Mouse (Mus musculus): Measurements from ENCODE around the gene Znfx1. TPM values are rescaled to one million over a fixed set of nuclear protein-coding genes. Genes with fewer than 3 reads are reported as not detected.
A peak's percentile ranks its signal among the peaks of the same experiment; 100 is the strongest.

The Znfx1 gene
- polyA plus RNA-seq, 1 experiment: 11.4 TPM

DNA sequence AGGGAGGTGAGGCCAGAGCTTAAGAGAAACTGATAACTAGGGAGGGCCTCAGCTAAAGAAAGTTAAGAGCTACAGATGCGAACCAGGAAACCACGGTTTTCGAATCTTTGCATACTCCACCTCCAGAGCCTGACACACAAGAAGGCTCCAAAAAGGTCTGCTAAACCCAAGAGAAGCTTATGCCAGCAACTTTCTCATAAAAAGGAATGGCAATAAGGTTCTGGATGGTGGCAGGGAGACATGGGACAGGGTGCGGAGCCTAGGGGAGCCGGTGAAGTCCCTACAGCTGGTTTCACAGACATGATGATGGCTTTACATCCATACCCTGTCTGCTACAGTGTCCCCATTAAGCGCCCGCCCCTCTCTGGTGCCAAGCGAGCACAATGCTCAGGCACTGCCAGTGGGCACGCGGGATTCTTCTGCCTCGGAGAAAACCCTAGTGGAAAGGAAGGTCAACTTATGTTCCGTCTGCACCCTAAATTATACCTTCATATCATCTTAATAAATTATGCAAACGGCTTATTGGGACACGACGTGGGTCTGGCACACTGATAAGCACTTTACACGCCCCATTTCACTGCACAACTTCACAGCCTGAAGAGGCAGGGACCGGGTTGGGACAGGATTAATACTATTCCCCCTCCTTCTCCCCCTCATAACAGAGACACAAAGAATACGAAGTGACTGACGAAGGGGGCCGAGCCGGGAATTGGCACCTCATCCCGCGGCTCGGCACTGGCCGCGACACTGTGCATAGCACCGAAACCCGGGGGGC, 67.6 kb downstream of the Znfx1 start:
- H3K27ac ChIP-seq (ENCODE audit: insufficient read depth, low read length): no peak overlapping the region

DNA sequence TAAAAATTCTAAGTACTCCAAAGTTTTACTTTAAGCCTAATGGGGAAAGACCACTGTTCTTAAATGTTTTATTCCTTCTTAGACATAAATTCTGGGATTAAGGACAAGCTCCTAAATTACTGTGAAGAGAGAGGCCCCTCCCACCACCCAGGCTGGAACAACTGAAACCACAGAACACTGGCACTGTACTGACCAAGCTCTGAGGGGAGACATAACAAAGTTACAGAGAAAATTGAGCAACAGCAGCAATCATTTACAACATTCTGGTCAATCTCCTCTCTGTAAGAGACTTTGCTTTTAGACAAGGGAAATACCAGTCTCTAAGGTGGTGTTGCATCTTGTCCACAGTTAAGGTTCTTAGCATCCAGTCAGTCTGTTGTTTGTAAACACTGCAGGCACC, 70.9 kb downstream of the Znfx1 start:
- Histone ChIP-seq H3K27ac (ENCODE audit: insufficient read depth, low read length) (no peak overlapping the region), H3K36me3 (ENCODE audit: control insufficient read depth, insufficient read depth, low read length, poor library complexity, severe bottlenecking) (no peaks in the 10 kb centered on the region), H3K27me3 (ENCODE audit: control insufficient read depth, insufficient read depth, low read length, poor library complexity, severe bottlenecking) (no peaks in the 10 kb centered on the region), H3K9ac (ENCODE audit: low read depth, poor library complexity, severe bottlenecking) (no peak overlapping the region), H3K4me1 (ENCODE audit: control insufficient read depth, insufficient read depth, low read length) (no peaks in the 10 kb centered on the region), H3K9me3 (replicated peaks; ENCODE audit: control insufficient read depth, insufficient read depth, low read length, poor library complexity, severe bottlenecking) (no peaks in the 10 kb centered on the region), H3K4me3 (ENCODE audit: low read depth, low read length) (no peak overlapping the region)
- TF ChIP-seq POLR2A (IDR thresholded peaks at IDR 0.05; ENCODE audit: insufficient read depth, low read length) (no peak), CTCF (IDR thresholded peaks at IDR 0.05; ENCODE audit: low read depth, low read length) (no peak), EP300 (IDR thresholded peaks at IDR 0.05; ENCODE audit: insufficient read depth, low read depth, low read length) (no peak)

More for the DNA sequence above, 67.6 kb downstream of the Znfx1 start:
- Histone ChIP-seq H3K4me1 (ENCODE audit: control insufficient read depth, insufficient read depth, low read length) (no peaks in the 10 kb centered on the region), H3K4me3 (ENCODE audit: low read depth, low read length) (peak overlapping the region; percentile 93), H3K9ac (ENCODE audit: low read depth, poor library complexity, severe bottlenecking) (peak overlapping the region; percentile 94), H3K27me3 (ENCODE audit: control insufficient read depth, insufficient read depth, low read length, poor library complexity, severe bottlenecking) (no peaks in the 10 kb centered on the region), H3K9me3 (replicated peaks; ENCODE audit: control insufficient read depth, insufficient read depth, low read length, poor library complexity, severe bottlenecking) (no peaks in the 10 kb centered on the region), H3K36me3 (ENCODE audit: control insufficient read depth, insufficient read depth, low read length, poor library complexity, severe bottlenecking) (no peaks in the 10 kb centered on the region)
- TF ChIP-seq POLR2A (IDR thresholded peaks at IDR 0.05; ENCODE audit: insufficient read depth, low read length) (no peak), EP300 (IDR thresholded peaks at IDR 0.05; ENCODE audit: insufficient read depth, low read depth, low read length) (no peak), CTCF (IDR thresholded peaks at IDR 0.05; ENCODE audit: low read depth, low read length) (no peak)

DNA sequence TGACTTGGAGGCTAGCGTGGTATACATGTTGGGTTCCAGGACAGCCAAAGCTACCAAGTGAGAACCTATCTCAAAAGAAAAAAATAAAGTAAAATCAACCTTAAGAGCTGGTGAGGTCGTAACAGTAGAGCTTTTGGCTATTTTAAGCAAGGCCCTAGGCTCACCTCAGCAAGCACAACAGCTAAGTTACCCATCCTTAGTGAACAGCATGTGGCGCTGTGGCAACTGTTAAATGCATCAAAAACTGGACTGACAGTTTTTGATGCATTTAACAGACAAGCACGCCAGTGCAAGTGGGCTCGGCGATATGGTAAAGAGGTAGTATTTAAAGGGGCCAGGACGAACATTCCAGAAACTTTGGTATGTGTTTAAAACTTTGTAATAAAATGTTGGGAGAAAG, 72.0 kb downstream of the Znfx1 start:
- H3K27me3 ChIP-seq (ENCODE audit: control insufficient read depth, insufficient read depth, low read length, poor library complexity, severe bottlenecking): no peaks in the 10 kb centered on the region
- no peak overlapping the region for H3K4me3 ChIP-seq (ENCODE audit: low read depth, low read length)
- H3K9me3 ChIP-seq (replicated peaks; ENCODE audit: control insufficient read depth, insufficient read depth, low read length, poor library complexity, severe bottlenecking): no peaks in the 10 kb centered on the region
- no peaks in the 10 kb centered on the region for H3K36me3 ChIP-seq (ENCODE audit: control insufficient read depth, insufficient read depth, low read length, poor library complexity, severe bottlenecking)
- no peak overlapping the region for H3K27ac ChIP-seq (ENCODE audit: insufficient read depth, low read length)
- TF ChIP-seq EP300 (IDR thresholded peaks at IDR 0.05; ENCODE audit: insufficient read depth, low read depth, low read length): no peak
- TF ChIP-seq CTCF (IDR thresholded peaks at IDR 0.05; ENCODE audit: low read depth, low read length): no peak
- TF ChIP-seq POLR2A (IDR thresholded peaks at IDR 0.05; ENCODE audit: insufficient read depth, low read length): no peak
- H3K9ac ChIP-seq (ENCODE audit: low read depth, poor library complexity, severe bottlenecking): no peak overlapping the region
- H3K4me1 ChIP-seq (ENCODE audit: control insufficient read depth, insufficient read depth, low read length): no peaks in the 10 kb centered on the region

Other genes with a start within 250 kb of the Znfx1 start
- 273 and 298 TPM in 2 replicates for gene Cse1l, start 157.0 kb downstream of the Znfx1 start, polyA plus RNA-seq (2011; ENCODE audit: insufficient read depth, insufficient read length, low read depth, missing spikeins)
- gene Stau1, start 66.7 kb downstream of the Znfx1 start, polyA plus RNA-seq (2011; ENCODE audit: insufficient read depth, insufficient read length, low read depth, missing spikeins): 50.1 and 55.4 TPM in 2 replicates
- 72.1 and 75.7 TPM in 2 replicates for gene Ddx27, start 47.8 kb downstream of the Znfx1 start, polyA plus RNA-seq (2011; ENCODE audit: insufficient read depth, insufficient read length, low read depth, missing spikeins)
- 1.1 and 1.4 TPM in 2 replicates for gene Kcnb1, start 127.1 kb upstream of the Znfx1 start, polyA plus RNA-seq (2011; ENCODE audit: insufficient read depth, insufficient read length, low read depth, missing spikeins)
- 6.8 and 11.0 TPM in 2 replicates for gene Ptgis, start 177.6 kb upstream of the Znfx1 start, polyA plus RNA-seq (2011; ENCODE audit: insufficient read depth, insufficient read length, low read depth, missing spikeins)

Data from ES-Bruce4 (cell line).